Mouse (Mus musculus) limb, embryonic 14.5 days (tissue): ENCODE results near the gene Pkp4. TPM values are rescaled to one million over a fixed set of nuclear protein-coding genes. Genes with fewer than 3 reads are reported as not detected.

Source experiments
- ATAC-seq: fragments of 200-750 bp; cut with Nextera tagmentation; 2 replicates; pipeline ENCODE4 v1.8.0; 2017; ENCODE audit warnings: low read depth, moderate number of reproducible peaks, moderate TSS enrichment; ENCODE audit not compliant: low FRiP score
- DNase-seq: peaks from one replicate; pipeline ENCODE4 v3.0.0-alpha.2; 2015; ENCODE audit warnings: low spot score
- H3K27ac ChIP-seq: fragments of 300-500 bp; sonication (generic); replicated peaks from 2 replicates; pipeline ENCODE4 v1.5.1; 2014; ENCODE audit warnings: low read depth, mild to moderate bottlenecking, low read length, moderate library complexity, mixed read lengths
- H3K27me3 ChIP-seq: fragments of 300-500 bp; sonication (generic); 2 replicates; pipeline ENCODE4 v1.6.1; 2014; ENCODE audit warnings: low read length, mixed read lengths; ENCODE audit not compliant: control insufficient read depth, insufficient read depth
- H3K36me3 ChIP-seq: fragments of 300-500 bp; sonication (generic); 2 replicates; pipeline ENCODE4 v1.6.1; 2014; ENCODE audit warnings: mild to moderate bottlenecking, low read length, moderate library complexity, mixed read lengths; ENCODE audit not compliant: control insufficient read depth, insufficient read depth
- H3K4me1 ChIP-seq: fragments of 300-500 bp; sonication (generic); 2 replicates; pipeline ENCODE4 v1.6.1; 2014; ENCODE audit warnings: antibody characterized with exemption, low read length, mixed read lengths; ENCODE audit not compliant: control insufficient read depth, insufficient read depth
- H3K4me2 ChIP-seq: fragments of 300-500 bp; sonication (generic); replicated peaks from 2 replicates; pipeline ENCODE4 v1.6.1; 2014; ENCODE audit warnings: low read depth, mild to moderate bottlenecking, low read length, moderate library complexity; ENCODE audit not compliant: severe bottlenecking
- H3K4me3 ChIP-seq: fragments of 300-500 bp; sonication (generic); replicated peaks from 2 replicates; pipeline ENCODE4 v1.5.1; 2014; ENCODE audit warnings: low read length
- H3K9ac ChIP-seq: fragments of 300-500 bp; sonication (generic); 2 replicates; pipeline ENCODE4 v1.6.1; 2014; ENCODE audit warnings: mild to moderate bottlenecking, low read depth, low read length, moderate library complexity; ENCODE audit not compliant: severe bottlenecking
- H3K9me3 ChIP-seq: fragments of 300-500 bp; sonication (generic); 2 replicates; pipeline ENCODE4 v1.6.1; 2016; ENCODE audit warnings: low read length; ENCODE audit not compliant: control insufficient read depth
- POLR2A ChIP-seq: fragments of 200-500 bp; IDR thresholded peaks from 2 replicates; pipeline ENCODE4 v1.8.0; 2012; ENCODE audit warnings: inconsistent platforms, mild to moderate bottlenecking, moderate library complexity, borderline replicate concordance; ENCODE audit not compliant: insufficient read depth, insufficient read length; ENCODE audit errors: extremely low read depth
- WGBS: fragments of 180-500 bp; shearing (Covaris S2); extraction: QIAGEN DNeasy Blood & Tissue Kit; methylation state at CpG from one replicate; pipeline ENCODE4 v1.1.7; 2014; 5-methylcytosine and 5-hydroxymethylcytosine counted together
- polyA plus RNA-seq, 2 experiments: library from polyadenylated mRNA; depleted of rRNA in 1 of 2; stranded (reverse) in 1 of 2; unstranded in 1 of 2; fragments of >200 nt; fragmentation: Nextera tagmentation in 1 of 2; extraction: Ambion mirVana in 1 of 2; gene quantifications; 2 replicates each; pipeline versions ENCODE4 v1.2.1 to v1.2.3; 2012 to 2014

The Pkp4 gene
- polyA plus RNA-seq, 2 experiments: 31.3 to 48.7 TPM

- H3K27ac ChIP-seq: no peak overlapping the region
- H3K27me3 ChIP-seq: no peaks in the 10 kb centered on the region
- TF ChIP-seq POLR2A: no peak
- H3K36me3 ChIP-seq: no peaks in the 10 kb centered on the region
- DNase-seq (no peak), ATAC-seq (no peak)
- no peaks in the 10 kb centered on the region for H3K9me3 ChIP-seq
- no peak overlapping the region for H3K9ac ChIP-seq
- H3K4me3 ChIP-seq: no peak overlapping the region
- H3K4me1 ChIP-seq: no peaks in the 10 kb centered on the region
- no peak overlapping the region for H3K4me2 ChIP-seq
- WGBS: 91% methylated on average over 11 of the region's 11 CpGs
Observed at GRCm38 (mm10) chr2:59229250-59229895, 68.7 kb downstream of the Pkp4 start.

- H3K27ac ChIP-seq: no peak overlapping the region
- no peaks in the 10 kb centered on the region for H3K9me3 ChIP-seq
- no peak overlapping the region for H3K9ac ChIP-seq
- ATAC-seq: no peak
- H3K27me3 ChIP-seq: no peaks in the 10 kb centered on the region
- H3K4me3 ChIP-seq: no peak overlapping the region
- no peak for DNase-seq
- no peak overlapping the region for H3K4me2 ChIP-seq
- no peaks in the 10 kb centered on the region for H3K4me1 ChIP-seq
- 69% methylated on average over 9 of the region's 9 CpGs for WGBS
- H3K36me3 ChIP-seq: no peaks in the 10 kb centered on the region
- no peak for TF ChIP-seq POLR2A
Observed at GRCm38 (mm10) chr2:59230656-59231055, 70.0 kb downstream of the Pkp4 start.

GRCm38 (mm10) chr2:59231514-59231913 lies 70.9 kb downstream of the Pkp4 start:
- H3K4me1 ChIP-seq: no peaks in the 10 kb centered on the region
- WGBS: 76% methylated on average over 5 of the region's 5 CpGs
- no peak overlapping the region for H3K27ac ChIP-seq
- DNase-seq (no peak), ATAC-seq (no peak)
- TF ChIP-seq POLR2A: no peak
- no peaks in the 10 kb centered on the region for H3K9me3 ChIP-seq
- no peaks in the 10 kb centered on the region for H3K36me3 ChIP-seq
- H3K9ac ChIP-seq: no peak overlapping the region
- no peak overlapping the region for H3K4me3 ChIP-seq
- H3K4me2 ChIP-seq: no peak overlapping the region
- no peaks in the 10 kb centered on the region for H3K27me3 ChIP-seq

GRCm38 (mm10) chr2:59233294-59233923 lies 72.8 kb downstream of the Pkp4 start:
- no peak overlapping the region for H3K4me3 ChIP-seq
- ATAC-seq: no peak
- WGBS: 89% methylated on average over 13 of the region's 13 CpGs
- TF ChIP-seq POLR2A: no peak
- H3K4me2 ChIP-seq: no peak overlapping the region
- H3K36me3 ChIP-seq: no peaks in the 10 kb centered on the region
- H3K9ac ChIP-seq: no peak overlapping the region
- no peaks in the 10 kb centered on the region for H3K4me1 ChIP-seq
- no peaks in the 10 kb centered on the region for H3K27me3 ChIP-seq
- no peak for DNase-seq
- no peak overlapping the region for H3K27ac ChIP-seq
- no peaks in the 10 kb centered on the region for H3K9me3 ChIP-seq

GRCm38 (mm10) chr2:59233936-59234335 lies 73.3 kb downstream of the Pkp4 start:
- 66% methylated on average over 5 of the region's 5 CpGs for WGBS
- Histone ChIP-seq H3K27me3 (no peaks in the 10 kb centered on the region), H3K36me3 (no peaks in the 10 kb centered on the region), H3K4me2 (no peak overlapping the region), H3K9ac (no peak overlapping the region), H3K9me3 (no peaks in the 10 kb centered on the region), H3K27ac (no peak overlapping the region), H3K4me3 (no peak overlapping the region), H3K4me1 (no peaks in the 10 kb centered on the region)
- no peak for DNase-seq
- ATAC-seq: no peak
- TF ChIP-seq POLR2A: no peak
